Mouse (Mus musculus): ENCODE data around the gene Hemgn. TPM values are rescaled to one million over a fixed set of nuclear protein-coding genes. Genes with fewer than 3 reads are reported as not detected.

The Hemgn gene
- polyA plus RNA-seq, 1 experiment from 2014 or later, result 0.73 TPM

GRCm38 (mm10) chr4:46398839-46399238, 14.5 kb downstream of the Hemgn start:
- H3K36me3 ChIP-seq (ENCODE audit: control insufficient read depth, insufficient read depth, low read length), result no peaks in the 10 kb centered on the region
- H3K27me3 ChIP-seq (ENCODE audit: control insufficient read depth, insufficient read depth, low read length), result no peaks in the 10 kb centered on the region
- 79% methylated on average over 4 of the region's 4 CpGs for WGBS
- no peak overlapping the region for H3K4me2 ChIP-seq (replicated peaks; ENCODE audit: low read depth, low read length)
- H3K27ac ChIP-seq (ENCODE audit: low read depth, low read length), result no peak overlapping the region
- H3K9me3 ChIP-seq (ENCODE audit: control insufficient read depth, low read length), result no peaks in the 10 kb centered on the region; the same call in 1 of the 2 replicates
- no peaks in the 10 kb centered on the region for H3K4me1 ChIP-seq (ENCODE audit: control insufficient read depth, insufficient read depth, low read length)
- no peak overlapping the region for H3K9ac ChIP-seq (ENCODE audit: low read depth, low read length)
- no peak for ATAC-seq (ENCODE audit: low FRiP score, low TSS enrichment)
- H3K4me3 ChIP-seq (ENCODE audit: low read length), result no peak overlapping the region

DNA sequence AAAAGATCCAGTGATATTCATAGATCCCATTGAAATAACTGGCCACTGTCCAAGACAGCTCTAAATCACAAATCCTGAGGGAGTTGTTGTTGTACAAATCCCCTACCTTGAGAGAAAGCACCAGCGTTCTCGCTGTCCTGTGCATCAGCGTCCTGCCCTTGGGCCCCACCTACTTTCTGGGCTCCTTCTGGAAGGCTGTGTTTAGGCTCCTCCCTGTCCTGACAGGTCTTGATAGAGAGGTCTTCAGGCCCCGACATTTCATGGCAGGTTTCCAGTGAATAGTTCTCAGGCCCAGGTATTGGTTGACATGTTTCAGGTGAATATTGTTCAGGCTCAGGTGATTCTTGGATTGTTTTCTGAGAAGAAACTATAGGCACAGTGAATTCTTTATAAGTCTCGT, 17.6 kb downstream of the Hemgn start:
- H3K27me3 ChIP-seq (ENCODE audit: control insufficient read depth, insufficient read depth, low read length), result no peaks in the 10 kb centered on the region
- H3K4me3 ChIP-seq (ENCODE audit: low read length), result no peak overlapping the region
- no peak overlapping the region for H3K27ac ChIP-seq (ENCODE audit: low read depth, low read length)
- no peak for ATAC-seq (ENCODE audit: low FRiP score, low TSS enrichment)
- no peaks in the 10 kb centered on the region for H3K4me1 ChIP-seq (ENCODE audit: control insufficient read depth, insufficient read depth, low read length)
- no peaks in the 10 kb centered on the region; the same call in 1 of the 2 replicates for H3K9me3 ChIP-seq (ENCODE audit: control insufficient read depth, low read length)
- no peaks in the 10 kb centered on the region for H3K36me3 ChIP-seq (ENCODE audit: control insufficient read depth, insufficient read depth, low read length)
- H3K9ac ChIP-seq (ENCODE audit: low read depth, low read length), result no peak overlapping the region
- no peak overlapping the region for H3K4me2 ChIP-seq (replicated peaks; ENCODE audit: low read depth, low read length)
- WGBS, result 31% methylated on average over 5 of the region's 5 CpGs

DNA sequence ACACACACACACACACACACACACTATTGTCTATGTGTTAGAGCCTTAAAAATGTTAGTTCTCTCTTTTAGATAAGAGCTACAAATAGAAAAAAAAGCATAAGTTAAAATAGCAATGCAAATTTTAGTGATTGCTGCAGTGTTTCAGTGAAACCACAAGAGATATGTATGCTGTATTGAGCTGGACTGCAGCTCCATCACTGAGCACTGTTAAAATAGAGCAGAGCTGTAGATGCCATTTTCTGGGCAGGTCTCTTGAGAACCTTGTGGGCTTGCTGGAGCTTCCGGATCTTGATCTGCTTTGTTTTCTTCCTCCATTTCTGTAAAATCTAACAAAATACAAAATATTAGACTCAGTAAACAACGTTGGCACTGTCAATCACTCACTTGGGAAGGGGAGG, 18.9 kb downstream of the Hemgn start:
- Histone ChIP-seq H3K4me1 (ENCODE audit: control insufficient read depth, insufficient read depth, low read length) (no peaks in the 10 kb centered on the region), H3K9ac (ENCODE audit: low read depth, low read length) (no peak overlapping the region), H3K4me2 (replicated peaks; ENCODE audit: low read depth, low read length) (no peak overlapping the region), H3K27me3 (ENCODE audit: control insufficient read depth, insufficient read depth, low read length) (no peaks in the 10 kb centered on the region), H3K27ac (ENCODE audit: low read depth, low read length) (no peak overlapping the region), H3K4me3 (ENCODE audit: low read length) (no peak overlapping the region), H3K36me3 (ENCODE audit: control insufficient read depth, insufficient read depth, low read length) (no peaks in the 10 kb centered on the region), H3K9me3 (ENCODE audit: control insufficient read depth, low read length) (no peaks in the 10 kb centered on the region)
- ATAC-seq (ENCODE audit: low FRiP score, low TSS enrichment), result no peak
- 78% methylated on average over 2 of the region's 2 CpGs for WGBS

GRCm38 (mm10) chr4:46390390-46390970, 22.8 kb downstream of the Hemgn start:
- Histone ChIP-seq H3K4me1 (ENCODE audit: control insufficient read depth, insufficient read depth, low read length) (no peaks in the 10 kb centered on the region), H3K4me2 (replicated peaks; ENCODE audit: low read depth, low read length) (peak overlapping the region; percentile 67), H3K9me3 (ENCODE audit: control insufficient read depth, low read length) (no peaks in the 10 kb centered on the region), H3K36me3 (ENCODE audit: control insufficient read depth, insufficient read depth, low read length) (peaks cover 5% of the 10 kb centered on the region; the same call in 1 of the 2 replicates), H3K9ac (ENCODE audit: low read depth, low read length) (no peak overlapping the region; the same call in 1 of the 2 replicates), H3K27me3 (ENCODE audit: control insufficient read depth, insufficient read depth, low read length) (no peaks in the 10 kb centered on the region), H3K27ac (ENCODE audit: low read depth, low read length) (no peak overlapping the region), H3K4me3 (ENCODE audit: low read length) (peak overlapping the region; percentile 70)
- 21% methylated on average over 9 of the region's 9 CpGs for WGBS
- ATAC-seq (ENCODE audit: low FRiP score, low TSS enrichment), result 0 out of 2 replicates have a peak, but pooled peaks have one; percentile 15

DNA sequence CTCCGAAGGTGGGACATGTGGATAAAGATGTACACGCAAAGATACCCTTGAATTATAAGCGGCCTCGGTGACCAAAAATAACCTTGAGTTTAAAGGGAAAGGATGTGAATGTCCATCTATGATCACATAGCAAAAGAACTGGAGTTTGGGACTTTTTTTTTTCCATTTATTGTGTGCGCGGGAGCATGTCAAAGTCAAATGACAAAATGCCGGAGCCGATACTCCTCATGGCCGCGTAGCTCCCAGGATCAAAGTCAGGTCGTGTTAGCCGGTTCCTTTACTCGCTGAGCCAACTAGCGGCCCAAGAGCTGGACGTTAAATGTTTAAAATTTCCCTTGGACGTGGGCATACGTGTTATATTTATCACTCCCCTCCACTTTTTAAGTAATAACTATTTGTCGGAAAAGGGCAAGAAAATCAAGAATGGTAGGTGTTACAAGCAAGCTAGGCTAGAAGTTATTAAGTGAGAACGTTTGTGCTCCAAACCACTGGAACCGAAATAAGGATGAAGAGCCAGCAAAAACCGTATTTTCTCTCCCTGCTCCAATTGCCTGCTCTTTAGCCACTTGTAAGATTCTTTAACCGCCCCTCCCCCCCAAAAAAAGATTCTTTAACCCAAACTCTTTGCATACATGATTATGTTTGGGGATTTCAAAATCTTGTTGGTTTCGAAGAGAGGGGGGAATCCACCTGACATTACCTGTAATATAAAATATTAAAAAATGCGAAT, 23.5 kb downstream of the Hemgn start:
- peak; percentile 32; the same call in 1 of the 2 replicates for ATAC-seq (ENCODE audit: low FRiP score, low TSS enrichment)
- H3K9me3 ChIP-seq (ENCODE audit: control insufficient read depth, low read length), result no peaks in the 10 kb centered on the region
- H3K4me3 ChIP-seq (ENCODE audit: low read length), result peak overlapping the region; percentile 70
- H3K4me1 ChIP-seq (ENCODE audit: control insufficient read depth, insufficient read depth, low read length), result no peaks in the 10 kb centered on the region
- 3% methylated on average over 24 of the region's 24 CpGs for WGBS
- peak overlapping the region; percentile 91 for H3K9ac ChIP-seq (ENCODE audit: low read depth, low read length)
- H3K4me2 ChIP-seq (replicated peaks; ENCODE audit: low read depth, low read length), result peak overlapping the region; percentile 67
- no peaks in the 10 kb centered on the region for H3K27me3 ChIP-seq (ENCODE audit: control insufficient read depth, insufficient read depth, low read length)
- H3K36me3 ChIP-seq (ENCODE audit: control insufficient read depth, insufficient read depth, low read length), result peaks cover 12% of the 10 kb centered on the region; the same call in 1 of the 2 replicates
- H3K27ac ChIP-seq (ENCODE audit: low read depth, low read length), result peak overlapping the region; percentile 87

- Histone ChIP-seq H3K9me3 (ENCODE audit: control insufficient read depth, low read length) (no peaks in the 10 kb centered on the region), H3K4me1 (ENCODE audit: control insufficient read depth, insufficient read depth, low read length) (no peaks in the 10 kb centered on the region), H3K27me3 (ENCODE audit: control insufficient read depth, insufficient read depth, low read length) (no peaks in the 10 kb centered on the region), H3K4me2 (replicated peaks; ENCODE audit: low read depth, low read length) (peak within 1 kb of the TSS; percentile 67), H3K27ac (ENCODE audit: low read depth, low read length) (peak within 1 kb of the TSS; percentile 87), H3K36me3 (ENCODE audit: control insufficient read depth, insufficient read depth, low read length) (peaks cover 17% of the 10 kb centered on the region; the same call in 1 of the 2 replicates), H3K9ac (ENCODE audit: low read depth, low read length) (peak within 1 kb of the TSS; percentile 91), H3K4me3 (ENCODE audit: low read length) (peak within 1 kb of the TSS; percentile 70)
- WGBS, result under 1% methylated on average over 56 of the region's 56 CpGs
- peak; percentile 94 for ATAC-seq (ENCODE audit: low FRiP score, low TSS enrichment)
Measured at GRCm38 (mm10) chr4:46389013-46389611, 24.2 kb downstream of the Hemgn start, which contains the start of gene Trmo. Gene Trmo (minus strand): TSS chr4:46389437.

- no peaks in the 10 kb centered on the region for H3K9me3 ChIP-seq (ENCODE audit: control insufficient read depth, low read length)
- H3K36me3 ChIP-seq (ENCODE audit: control insufficient read depth, insufficient read depth, low read length), result peaks cover 21% of the 10 kb centered on the region; the same call in 1 of the 2 replicates
- H3K27me3 ChIP-seq (ENCODE audit: control insufficient read depth, insufficient read depth, low read length), result no peaks in the 10 kb centered on the region
- 18% methylated on average over 5 of the region's 5 CpGs for WGBS
- H3K4me1 ChIP-seq (ENCODE audit: control insufficient read depth, insufficient read depth, low read length), result no peaks in the 10 kb centered on the region
- H3K27ac ChIP-seq (ENCODE audit: low read depth, low read length), result no peak overlapping the region
- peak overlapping the region; percentile 91; the same call in 1 of the 2 replicates for H3K9ac ChIP-seq (ENCODE audit: low read depth, low read length)
- ATAC-seq (ENCODE audit: low FRiP score, low TSS enrichment), result peak; percentile 1; the same call in 1 of the 2 replicates
- peak overlapping the region; percentile 67 for H3K4me2 ChIP-seq (replicated peaks; ENCODE audit: low read depth, low read length)
- H3K4me3 ChIP-seq (ENCODE audit: low read length), result peak overlapping the region; percentile 70
Measured at GRCm38 (mm10) chr4:46388556-46388955, 24.8 kb downstream of the Hemgn start.

- H3K9ac ChIP-seq (ENCODE audit: low read depth, low read length), result peak overlapping the region; percentile 40
- H3K4me3 ChIP-seq (ENCODE audit: low read length), result peak overlapping the region; percentile 22; the same call in 1 of the 2 replicates
Measured at GRCm38 (mm10) chr4:46374869-46375368, 38.4 kb downstream of the Hemgn start.

More at GRCm38 (mm10) chr4:46374869-46375368, 38.4 kb downstream of the Hemgn start:
- peak overlapping the region; percentile 50 for H3K4me2 ChIP-seq (replicated peaks; ENCODE audit: low read depth, low read length)
- no peaks in the 10 kb centered on the region; the same call in 1 of the 2 replicates for H3K4me1 ChIP-seq (ENCODE audit: control insufficient read depth, insufficient read depth, low read length)
- no peaks in the 10 kb centered on the region for H3K27me3 ChIP-seq (ENCODE audit: control insufficient read depth, insufficient read depth, low read length)
- peak; percentile 76 for ATAC-seq (ENCODE audit: low FRiP score, low TSS enrichment)
- H3K9me3 ChIP-seq (ENCODE audit: control insufficient read depth, low read length), result no peaks in the 10 kb centered on the region
- peaks cover 21% of the 10 kb centered on the region for H3K36me3 ChIP-seq (ENCODE audit: control insufficient read depth, insufficient read depth, low read length)
- WGBS, result 20% methylated on average over 22 of the region's 22 CpGs
- H3K27ac ChIP-seq (ENCODE audit: low read depth, low read length), result no peak overlapping the region

Data from kidney, embryonic 14.5 days (tissue).